Mouse (Mus musculus): ENCODE measurements around the gene Foxn2. TPM values are rescaled to one million over a fixed set of nuclear protein-coding genes. Genes with fewer than 3 reads are reported as not detected.
A peak's percentile ranks its signal among the peaks of the same experiment; 100 is the strongest.
"Not testable (repeated sequence)": the region's sequence is repeated elsewhere in the genome, so short reads cannot be mapped to it uniquely, and the experiment has no call there.

The Foxn2 gene
- polyA plus RNA-seq, 1 experiment from 2014 or later: 6.1 TPM

DNA sequence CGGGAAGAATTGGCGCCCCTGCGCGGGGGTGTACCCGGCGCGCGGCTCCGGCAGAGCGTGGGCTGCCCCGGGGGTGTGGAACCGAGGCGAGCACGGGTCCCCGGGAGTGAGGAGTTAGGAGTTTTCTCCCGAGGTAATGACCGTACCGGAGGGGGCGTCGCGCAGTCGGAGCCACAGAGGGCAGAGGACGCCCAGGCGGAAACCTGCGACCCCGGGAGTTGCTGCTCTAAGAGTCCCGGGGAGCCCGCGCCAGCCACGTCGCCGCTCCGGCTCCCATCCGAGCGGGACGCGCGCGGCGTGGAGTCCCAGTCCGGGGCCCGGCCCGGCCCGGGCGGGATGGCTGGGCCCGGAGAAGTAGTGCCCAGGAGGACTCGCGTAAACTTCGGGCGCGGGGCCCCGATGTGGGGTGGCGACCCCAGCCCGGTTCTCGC, 505 bp downstream of the Foxn2 start:
- ChIA-PET CTCF (interaction anchor here (1.4 to 1.7 kb wide), 2 partner anchors 10 to 185 kb away, joined by 3 to 5 read pairs; no protein-coding TSS in a partner anchor), POLR2A (interaction anchor here (0.7 to 1.0 kb wide), 3 partner anchors 149 to 1084 kb away, joined by 3 to 5 read pairs (median 3); no protein-coding TSS in a partner anchor)
- in situ Hi-C loops (cut with MboI; ENCODE audit: low pct_unique_long_range_greater_than_20kb): loop anchor here (5.0 kb wide), 1 partner anchor 66 kb away; no protein-coding TSS in a partner anchor
- ATAC-seq (peak; percentile 29), DNase-seq (ENCODE audit: low read depth, low spot score) (no peak)
- H3K27me3 ChIP-seq: peaks cover 5% of the 10 kb centered on the region
- TF ChIP-seq CTCF (IDR thresholded peaks at IDR 0.05): no peak

DNA sequence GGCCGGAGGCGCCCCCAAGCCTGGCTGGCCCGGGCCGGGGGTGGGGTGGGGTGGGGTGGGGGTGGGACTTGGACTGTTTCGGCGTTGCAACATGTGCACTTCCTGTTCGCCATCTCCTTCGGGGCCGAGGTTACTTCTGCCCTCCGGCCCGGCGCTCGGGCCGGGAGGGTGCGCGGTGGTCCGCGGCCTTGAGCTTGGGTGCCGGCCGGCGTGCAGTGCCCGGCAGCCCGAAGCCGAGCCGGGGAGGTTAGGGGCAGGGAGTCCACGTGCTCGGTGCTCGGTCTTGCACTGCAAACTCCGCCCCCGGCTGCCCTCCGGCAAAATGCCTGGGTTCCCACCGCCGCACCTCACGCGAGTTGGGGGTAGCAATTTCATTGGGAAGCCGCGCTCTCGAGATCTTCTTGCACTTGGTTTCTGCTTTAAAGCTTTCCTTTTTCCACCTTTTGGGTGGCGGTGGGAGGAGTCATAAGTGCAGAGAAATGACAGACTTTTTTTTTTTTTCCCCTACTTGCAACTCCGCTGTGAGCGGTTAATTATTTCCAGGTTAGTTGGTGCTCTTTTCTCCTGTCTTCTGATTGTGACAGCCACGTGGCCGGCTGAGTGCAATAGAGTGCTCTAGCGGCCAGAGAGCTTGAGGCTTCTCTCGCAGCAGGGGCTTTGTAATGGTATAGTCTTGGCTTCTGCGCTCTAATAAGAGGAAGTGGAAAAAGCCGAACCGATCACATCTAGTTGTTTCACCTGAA, 1.1 kb downstream of the Foxn2 start:
- TF ChIP-seq CTCF (IDR thresholded peaks at IDR 0.05): no peak
- DNase-seq (ENCODE audit: low read depth, low spot score): peak; percentile 66
- ATAC-seq: peak; percentile 74
- in situ Hi-C loops (cut with MboI; ENCODE audit: low pct_unique_long_range_greater_than_20kb): loop anchor here (5.0 kb wide), 1 partner anchor 66 kb away; no protein-coding TSS in a partner anchor
- ChIA-PET CTCF (interaction anchor here (1.4 to 1.7 kb wide), 2 partner anchors 10 to 185 kb away, joined by 3 to 5 read pairs; no protein-coding TSS in a partner anchor), POLR2A (interaction anchor here (0.5 to 1.0 kb wide), 3 partner anchors 71 to 1085 kb away, joined by 3 to 5 read pairs (median 5); no protein-coding TSS in a partner anchor)
- H3K27me3 ChIP-seq: peaks cover 5% of the 10 kb centered on the region

DNA sequence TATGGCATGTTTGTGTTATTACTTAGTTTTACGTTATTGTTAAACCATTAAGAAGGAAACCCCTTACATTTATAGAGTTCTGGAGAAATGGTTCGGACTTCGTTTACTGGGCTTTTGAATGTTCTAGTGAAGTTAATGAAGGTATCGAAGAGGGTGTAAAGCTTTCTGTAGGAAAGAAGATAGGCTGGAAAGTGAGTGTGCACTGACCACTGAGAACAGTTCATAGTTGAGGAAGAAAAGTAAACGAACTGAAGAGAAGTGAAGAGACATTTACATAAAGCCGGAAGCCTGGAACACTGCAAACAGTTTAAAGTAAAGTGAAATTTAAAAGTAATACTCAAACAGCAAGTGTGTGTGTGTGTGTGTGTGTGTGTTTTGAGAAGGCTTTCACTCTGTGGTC, 2.1 kb downstream of the Foxn2 start:
- in situ Hi-C loops (cut with MboI; ENCODE audit: low pct_unique_long_range_greater_than_20kb): loop anchor here (5.0 kb wide), 1 partner anchor 65 kb away; no protein-coding TSS in a partner anchor
- no peaks in the 10 kb centered on the region for H3K27me3 ChIP-seq
- DNase-seq (ENCODE audit: low read depth, low spot score) (no peak), ATAC-seq (no peak)
- no peak for TF ChIP-seq CTCF (IDR thresholded peaks at IDR 0.05)
- CTCF ChIA-PET: interaction anchor here (1.7 kb wide), 1 partner anchor 9 kb away, joined by 5 read pairs; no protein-coding TSS in a partner anchor
- POLR2A ChIA-PET: no interaction called here

DNA sequence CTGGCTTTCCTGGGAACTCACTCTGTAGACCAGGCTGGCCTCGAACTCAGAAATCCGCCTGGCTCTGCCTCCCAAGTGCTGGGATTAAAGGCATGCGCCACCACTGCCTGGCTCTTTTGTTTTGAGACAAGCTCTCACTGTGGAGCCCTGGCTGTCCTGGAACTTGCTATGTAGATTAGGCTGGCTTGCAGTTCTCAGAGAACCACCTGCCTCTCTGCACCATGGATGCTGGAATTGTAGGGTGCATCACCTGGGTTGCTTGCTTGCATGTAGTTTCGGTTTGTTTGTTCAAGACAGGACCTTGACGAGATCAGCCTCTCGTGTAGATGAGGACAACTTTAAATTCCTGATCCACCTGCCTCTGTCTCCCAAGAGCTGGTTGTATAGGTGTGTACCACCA, 2.7 kb downstream of the Foxn2 start:
- H3K27me3 ChIP-seq: no peaks in the 10 kb centered on the region
- TF ChIP-seq CTCF (IDR thresholded peaks at IDR 0.05): no peak
- in situ Hi-C loops (cut with MboI; ENCODE audit: low pct_unique_long_range_greater_than_20kb): loop anchor here (5.0 kb wide), 1 partner anchor 64 kb away; no protein-coding TSS in a partner anchor
- ChIA-PET CTCF (no interaction called here), POLR2A (no interaction called here)
- no peak for ATAC-seq
- no peak for DNase-seq (ENCODE audit: low read depth, low spot score)

DNA sequence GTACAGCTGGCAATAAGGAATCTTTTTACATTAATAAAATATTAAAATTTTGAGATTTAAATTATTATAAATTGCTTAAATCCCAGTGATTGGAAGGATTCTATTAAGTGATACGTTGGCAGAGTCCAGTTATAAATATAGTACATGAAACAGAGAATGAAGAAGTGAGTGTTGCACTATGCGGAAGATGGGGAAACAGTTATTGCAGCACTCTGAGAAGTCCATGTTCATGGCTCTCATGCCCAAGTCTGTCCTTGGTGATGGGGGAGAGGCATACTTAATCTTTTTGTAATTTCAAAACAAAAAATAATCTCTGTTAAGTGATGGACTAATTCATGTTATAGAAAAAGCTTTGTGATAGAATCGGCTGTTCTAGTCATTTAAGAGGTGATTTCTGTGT, 17.6 kb downstream of the Foxn2 start:
- CTCF ChIA-PET: no interaction called here
- no peak for ATAC-seq
- in situ Hi-C loops (cut with MboI; ENCODE audit: low pct_unique_long_range_greater_than_20kb): no loop called here
- DNase-seq (ENCODE audit: low read depth, low spot score): no peak
- POLR2A ChIA-PET: no interaction called here
- H3K27me3 ChIP-seq: no peaks in the 10 kb centered on the region
- TF ChIP-seq CTCF (IDR thresholded peaks at IDR 0.05): no peak

DNA sequence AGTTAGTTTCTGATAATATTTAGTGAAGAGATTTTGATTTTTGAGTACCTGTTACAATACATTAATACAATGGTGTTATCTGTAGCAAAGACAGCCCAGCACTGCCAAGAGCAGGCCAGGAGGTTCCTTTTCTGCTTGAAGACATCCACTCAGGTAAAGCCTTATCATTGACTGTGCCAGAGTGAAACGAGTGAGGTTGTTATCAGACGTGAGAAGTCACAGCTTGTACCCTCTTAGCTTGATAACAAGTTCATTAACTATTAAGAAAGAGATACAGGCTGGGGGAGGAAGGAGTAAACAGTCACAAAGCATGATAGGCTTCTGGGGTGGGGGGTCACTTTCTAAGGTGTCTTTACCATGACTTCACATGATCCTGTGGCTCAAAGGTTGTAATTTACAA, 19.0 kb downstream of the Foxn2 start:
- ATAC-seq: no peak
- TF ChIP-seq CTCF (IDR thresholded peaks at IDR 0.05): no peak
- H3K27me3 ChIP-seq: no peaks in the 10 kb centered on the region
- POLR2A ChIA-PET: no interaction called here
- CTCF ChIA-PET: no interaction called here
- no peak for DNase-seq (ENCODE audit: low read depth, low spot score)
- in situ Hi-C loops (cut with MboI; ENCODE audit: low pct_unique_long_range_greater_than_20kb): no loop called here

DNA sequence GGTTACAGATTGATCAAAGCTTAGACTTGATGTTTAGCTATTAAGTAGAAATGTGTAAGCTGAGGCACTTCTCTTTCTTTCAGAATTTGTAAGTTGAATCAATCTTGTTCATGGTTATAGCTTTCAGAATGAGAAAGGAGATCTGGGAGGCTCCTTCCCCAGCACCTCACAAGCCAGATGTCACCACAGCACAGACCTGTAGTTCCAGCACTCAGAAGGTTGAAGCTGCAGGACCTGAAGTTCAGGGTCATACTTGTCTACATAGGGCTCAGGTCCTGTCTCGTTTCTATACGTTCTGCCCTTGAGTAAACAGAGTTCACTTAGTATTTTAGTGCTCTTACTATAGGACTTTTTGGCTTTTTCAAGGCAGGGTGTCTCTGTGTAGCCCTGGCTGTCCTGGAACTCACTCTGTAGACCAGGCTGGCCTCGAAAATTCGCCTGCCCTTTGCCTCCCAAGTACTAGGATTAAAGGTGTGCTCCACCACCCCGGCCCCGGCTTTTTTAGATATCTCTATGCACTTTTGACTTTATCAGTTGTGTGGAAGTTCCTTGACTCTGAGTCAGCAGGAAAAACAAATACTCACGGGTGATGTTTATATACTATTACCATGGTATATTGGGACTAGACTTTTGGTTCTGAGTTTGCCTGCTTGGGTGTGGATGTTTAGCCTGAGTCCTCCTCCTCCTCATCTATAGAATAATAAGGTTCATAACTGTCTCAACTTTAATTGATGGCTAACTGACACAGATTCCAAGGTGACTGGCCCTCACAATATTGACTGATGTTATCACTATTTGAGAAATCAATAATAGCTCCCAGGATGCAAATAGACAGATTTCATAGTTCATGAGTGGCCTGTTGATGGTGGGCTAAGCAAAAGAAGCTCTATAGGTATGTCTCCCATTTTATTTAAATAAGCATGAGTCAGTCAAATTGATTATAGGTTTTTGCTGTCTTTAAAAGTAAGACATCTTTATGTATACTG, 19.7 kb downstream of the Foxn2 start:
- DNase-seq (ENCODE audit: low read depth, low spot score) (no peak), ATAC-seq (no peak)
- H3K27me3 ChIP-seq: no peaks in the 10 kb centered on the region
- in situ Hi-C loops (cut with MboI; ENCODE audit: low pct_unique_long_range_greater_than_20kb): no loop called here
- ChIA-PET CTCF (no interaction called here), POLR2A (no interaction called here)
- no peak for TF ChIP-seq CTCF (IDR thresholded peaks at IDR 0.05)

DNA sequence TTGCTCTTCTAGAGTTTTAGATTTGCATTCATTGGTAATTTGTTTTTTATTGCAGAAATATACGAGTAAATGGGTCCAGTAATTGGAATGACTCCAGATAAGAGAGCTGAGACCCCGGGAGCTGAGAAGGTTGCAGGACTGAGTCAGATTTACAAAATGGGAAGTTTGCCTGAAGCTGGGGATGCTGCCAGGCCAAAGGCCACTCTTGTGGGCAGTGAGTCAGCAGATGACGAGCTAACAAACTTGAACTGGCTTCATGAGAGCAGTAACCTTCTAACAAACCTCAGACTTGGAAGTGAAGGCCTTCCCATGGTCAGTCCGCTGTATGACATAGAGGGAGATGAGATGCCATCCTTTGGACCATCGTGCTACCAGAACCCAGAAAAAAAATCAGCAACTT, 22.1 kb downstream of the Foxn2 start:
- no peak for TF ChIP-seq CTCF (IDR thresholded peaks at IDR 0.05)
- DNase-seq (ENCODE audit: low read depth, low spot score) (peak; percentile 63), ATAC-seq (peak; percentile 99)
- ChIA-PET POLR2A (no interaction called here), CTCF (interaction anchor here (0.8 to 1.1 kb wide), 3 partner anchors 12 to 35 kb away, joined by 3 to 4 read pairs (median 3); no protein-coding TSS in a partner anchor)
- in situ Hi-C loops (cut with MboI; ENCODE audit: low pct_unique_long_range_greater_than_20kb): no loop called here
- no peaks in the 10 kb centered on the region for H3K27me3 ChIP-seq

DNA sequence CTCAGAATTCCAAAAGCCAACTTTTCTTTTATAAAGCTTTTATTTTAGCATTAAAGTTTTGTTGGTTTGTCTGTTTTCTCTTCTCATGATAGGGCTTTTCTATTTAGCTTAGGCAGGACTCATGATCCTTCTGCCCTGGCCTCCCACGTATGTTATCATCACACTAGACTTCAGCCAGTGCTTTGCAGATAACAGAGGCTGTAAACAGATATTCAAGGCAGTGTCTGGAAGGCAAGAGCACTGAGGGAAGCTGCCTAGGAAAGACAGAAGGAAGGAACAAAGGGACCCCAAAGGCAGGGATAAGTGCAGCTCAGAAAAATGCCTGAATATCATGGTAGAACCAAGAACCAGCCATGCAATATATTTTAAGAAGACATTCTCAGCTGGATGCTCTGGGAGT, 26.1 kb downstream of the Foxn2 start:
- CTCF ChIA-PET: no interaction called here
- POLR2A ChIA-PET: interaction anchor here (0.5 kb wide), 1 partner anchor 186 kb away, joined by 3 read pairs; no protein-coding TSS in a partner anchor
- no peak for DNase-seq (ENCODE audit: low read depth, low spot score)
- in situ Hi-C loops (cut with MboI; ENCODE audit: low pct_unique_long_range_greater_than_20kb): no loop called here
- no peak for ATAC-seq
- H3K27me3 ChIP-seq: no peaks in the 10 kb centered on the region
- no peak for TF ChIP-seq CTCF (IDR thresholded peaks at IDR 0.05)

DNA sequence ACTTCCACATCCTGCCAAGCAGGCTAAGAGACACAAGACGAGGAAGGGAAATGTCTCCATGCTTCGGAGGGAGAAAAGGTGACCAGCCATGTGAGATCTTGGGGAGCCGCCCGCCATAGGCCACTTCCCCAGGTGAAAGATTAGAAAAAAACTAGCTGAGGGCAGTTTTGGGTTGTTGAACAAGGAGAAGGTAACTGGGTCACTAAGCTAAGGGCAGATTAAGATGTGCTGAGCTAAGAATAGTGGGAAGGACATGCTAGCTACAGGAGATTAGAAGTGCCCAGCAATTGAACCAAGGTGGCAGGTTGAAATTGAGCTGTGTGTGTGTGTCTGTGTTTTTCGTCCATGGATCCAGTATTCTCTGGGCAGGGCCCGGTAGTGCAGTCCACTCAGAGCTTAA, 27.2 kb downstream of the Foxn2 start:
- in situ Hi-C loops (cut with MboI; ENCODE audit: low pct_unique_long_range_greater_than_20kb): no loop called here
- ChIA-PET CTCF (no interaction called here), POLR2A (no interaction called here)
- H3K27me3 ChIP-seq: no peaks in the 10 kb centered on the region
- no peak for ATAC-seq
- TF ChIP-seq CTCF (IDR thresholded peaks at IDR 0.05): no peak
- no peak for DNase-seq (ENCODE audit: low read depth, low spot score)

DNA sequence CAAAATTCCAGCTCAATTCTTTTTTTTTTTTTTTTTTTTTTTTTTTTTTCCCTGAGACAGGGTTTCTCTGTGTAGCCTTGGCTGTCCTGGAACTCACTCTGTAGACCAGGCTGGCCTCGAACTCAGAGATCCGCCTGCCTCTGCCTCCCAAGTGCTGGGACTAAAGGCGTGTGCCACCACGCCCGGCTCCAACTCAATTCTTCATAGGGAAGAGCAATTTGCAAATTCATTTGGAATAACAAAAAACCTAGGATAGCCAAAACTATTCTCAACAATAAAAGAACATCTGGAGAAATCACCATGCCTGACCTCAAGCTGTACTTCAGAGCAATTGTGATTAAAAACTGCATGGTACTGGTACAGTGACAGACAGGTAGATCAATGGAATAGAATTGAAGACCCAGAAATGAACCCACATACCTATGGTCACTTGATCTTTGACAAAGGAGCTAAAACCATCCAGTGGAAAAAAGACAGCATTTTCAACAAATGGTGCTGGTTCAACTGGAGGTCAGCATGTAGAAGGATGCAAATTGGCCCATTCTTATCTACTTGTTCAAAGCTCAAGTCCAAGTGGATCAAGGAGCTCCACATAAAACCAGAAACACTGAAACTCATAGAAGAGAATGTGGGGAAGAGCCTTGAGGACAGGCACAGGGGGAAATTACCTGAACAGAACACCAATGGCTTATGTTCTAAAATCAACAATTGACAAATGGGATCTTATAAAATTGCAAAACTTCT, 28.3 kb downstream of the Foxn2 start:
- in situ Hi-C loops (cut with MboI; ENCODE audit: low pct_unique_long_range_greater_than_20kb); POLR2A ChIA-PET; ATAC-seq; DNase-seq (ENCODE audit: low read depth, low spot score); H3K27me3 ChIP-seq; CTCF ChIA-PET: not testable (repeated sequence)

Data from Patski (cell line).